Mouse (Mus musculus) bone marrow macrophage, adult 2 months (primary cell): Measurements from ENCODE around the gene Cgas. TPM values are rescaled to one million over a fixed set of nuclear protein-coding genes. Genes with fewer than 3 reads are reported as not detected.
A peak's percentile ranks its signal among the peaks of the same experiment; 100 is the strongest.

Source experiments
- H3K27ac ChIP-seq: 2 replicates; pipeline ENCODE4 v1.5.1; 2012; ENCODE audit warnings: low read depth, low read length; ENCODE audit not compliant: insufficient read depth
- H3K4me1 ChIP-seq: 2 replicates; pipeline ENCODE4 v1.6.1; 2012; ENCODE audit warnings: low read length; ENCODE audit not compliant: control insufficient read depth, insufficient read depth
- H3K4me3 ChIP-seq: 2 replicates; pipeline ENCODE4 v1.5.1; 2012; ENCODE audit warnings: mild to moderate bottlenecking, low read length, moderate library complexity; ENCODE audit not compliant: insufficient read depth
- CTCF ChIP-seq: IDR thresholded peaks from 2 replicates; pipeline ENCODE4 v1.5.1; 2012; ENCODE audit warnings: low read depth, mild to moderate bottlenecking, low read length, moderate library complexity
- POLR2A ChIP-seq: IDR thresholded peaks from 2 replicates; pipeline ENCODE4 v1.6.1; 2012; ENCODE audit warnings: mild to moderate bottlenecking, low read depth, low read length, borderline replicate concordance
- polyA plus RNA-seq: library from polyadenylated mRNA; stranded (reverse); fragments of >200 nt; gene quantifications from 2 replicates; pipeline ENCODE4 v1.2.4, GENCODE M21; 2012; ENCODE audit not compliant: missing spikeins, insufficient read depth, insufficient read length

Cgas gene
- polyA plus RNA-seq, 1 experiment, result 8.0 TPM

DNA sequence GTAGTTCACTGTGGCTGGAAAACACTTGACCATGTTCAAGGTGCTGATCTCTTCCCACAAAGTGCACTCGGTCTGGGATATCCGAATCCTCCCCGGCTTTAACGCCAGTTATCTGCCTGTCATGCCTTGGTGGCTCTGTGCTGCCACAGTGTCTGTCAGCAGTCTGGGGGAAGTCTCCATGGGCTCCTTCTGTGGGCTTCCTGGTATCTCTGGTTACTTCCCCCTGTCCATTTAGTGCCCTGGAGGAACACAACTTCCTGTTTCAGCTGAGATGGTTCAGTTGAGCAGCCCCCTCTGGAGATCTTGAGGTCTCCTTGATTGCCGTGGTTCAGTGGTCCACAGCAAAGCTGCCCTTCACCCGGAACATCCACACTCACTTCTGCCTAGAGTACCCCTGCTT lies 14.9 kb downstream of the Cgas start:
- H3K4me1 ChIP-seq, result peaks cover 12% of the 10 kb centered on the region
- H3K4me3 ChIP-seq, result no peak overlapping the region
- H3K27ac ChIP-seq, result peak overlapping the region; percentile 58
- TF ChIP-seq CTCF (no peak), POLR2A (no peak; the same call in 1 of the 2 replicates)

DNA sequence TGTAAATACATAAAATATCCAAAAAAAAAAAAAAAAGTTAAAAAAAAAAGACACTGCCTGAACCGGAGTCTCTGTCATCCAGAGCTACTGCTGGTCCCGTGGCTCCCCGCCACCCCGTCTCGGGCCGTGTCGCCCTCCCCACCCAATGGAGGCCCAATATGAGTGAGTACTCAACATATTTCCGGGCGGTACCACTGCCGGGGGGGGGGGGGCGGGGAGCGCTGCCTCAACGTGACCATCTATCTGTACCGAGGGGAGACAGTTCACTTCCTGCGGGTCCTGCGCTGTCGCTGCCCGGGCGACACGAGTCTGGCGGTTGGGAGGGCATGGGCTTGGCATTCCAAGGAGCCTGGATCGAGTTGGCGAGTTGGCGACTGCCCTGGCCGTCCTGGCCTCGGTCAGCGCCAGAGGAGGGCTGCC lies 15.7 kb downstream of the Cgas start:
- peaks cover 12% of the 10 kb centered on the region for H3K4me1 ChIP-seq
- H3K27ac ChIP-seq, result no peak overlapping the region
- TF ChIP-seq POLR2A, result no peak
- TF ChIP-seq CTCF, result no peak
- H3K4me3 ChIP-seq, result no peak overlapping the region

DNA sequence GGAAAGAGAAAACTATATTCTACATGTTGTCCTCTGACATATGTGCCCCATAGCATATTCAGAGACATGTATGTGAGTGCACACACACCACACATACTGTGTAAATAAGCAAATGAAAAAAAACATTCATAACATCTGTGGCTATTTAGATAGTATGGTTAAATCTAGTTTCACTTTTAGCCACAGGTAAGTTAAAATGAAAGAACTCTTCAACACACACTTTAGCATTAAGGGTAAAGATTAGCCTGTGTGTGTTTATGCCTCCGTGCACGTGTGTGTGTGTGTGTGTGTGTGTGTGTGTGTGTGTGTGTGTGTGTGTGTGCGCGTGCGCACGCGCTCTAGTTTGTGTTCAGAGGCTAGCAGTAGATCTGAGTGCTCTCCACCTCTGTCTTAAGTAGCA lies 41.4 kb downstream of the Cgas start:
- TF ChIP-seq CTCF, result no peak
- no peak for TF ChIP-seq POLR2A
- Histone ChIP-seq H3K4me3 (no peak overlapping the region), H3K27ac (no peak overlapping the region), H3K4me1 (no peaks in the 10 kb centered on the region)

DNA sequence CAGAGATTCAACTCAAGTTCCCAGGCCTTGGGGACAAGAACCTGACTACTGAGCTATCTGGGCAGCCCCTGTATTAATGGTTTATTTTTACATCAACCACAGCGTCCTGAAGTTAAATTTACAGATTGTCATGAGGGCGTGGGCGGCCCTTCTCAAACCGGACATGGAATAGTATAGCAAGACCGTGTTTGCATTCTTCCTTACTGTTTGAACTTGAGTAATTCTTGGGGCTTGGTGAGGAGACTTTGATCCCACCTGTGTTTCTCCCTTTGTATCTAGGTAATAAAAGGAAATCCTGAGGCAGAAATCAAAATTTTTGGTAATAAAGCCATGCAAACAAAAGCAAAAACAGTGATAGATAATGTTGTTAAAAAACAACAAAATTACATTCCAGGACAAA lies 42.5 kb downstream of the Cgas start:
- no peak overlapping the region for H3K4me3 ChIP-seq
- no peak for TF ChIP-seq POLR2A
- TF ChIP-seq CTCF, result no peak
- H3K27ac ChIP-seq, result no peak overlapping the region
- no peaks in the 10 kb centered on the region for H3K4me1 ChIP-seq

DNA sequence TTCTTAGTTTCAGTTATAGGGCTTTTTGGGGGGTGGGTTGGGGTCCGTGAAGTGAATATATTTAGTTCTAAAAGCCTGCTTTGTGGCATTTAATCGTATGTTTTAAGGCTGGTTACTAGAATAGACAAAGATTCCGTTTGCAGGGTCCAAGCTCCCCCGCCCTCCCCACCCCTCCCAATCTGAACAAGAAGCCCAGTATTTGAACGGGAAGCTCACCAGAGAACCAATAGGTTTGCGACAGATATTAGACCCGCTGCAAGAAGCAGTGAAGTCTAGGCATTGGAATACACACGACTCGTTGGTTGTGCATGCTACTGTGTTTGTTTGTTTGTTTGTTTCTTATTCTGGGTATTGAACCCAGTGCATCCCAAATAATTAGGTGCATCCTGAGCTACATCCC lies 46.5 kb downstream of the Cgas start:
- Histone ChIP-seq H3K4me3 (no peak overlapping the region), H3K4me1 (no peaks in the 10 kb centered on the region), H3K27ac (no peak overlapping the region)
- TF ChIP-seq CTCF, result no peak
- TF ChIP-seq POLR2A, result no peak

DNA sequence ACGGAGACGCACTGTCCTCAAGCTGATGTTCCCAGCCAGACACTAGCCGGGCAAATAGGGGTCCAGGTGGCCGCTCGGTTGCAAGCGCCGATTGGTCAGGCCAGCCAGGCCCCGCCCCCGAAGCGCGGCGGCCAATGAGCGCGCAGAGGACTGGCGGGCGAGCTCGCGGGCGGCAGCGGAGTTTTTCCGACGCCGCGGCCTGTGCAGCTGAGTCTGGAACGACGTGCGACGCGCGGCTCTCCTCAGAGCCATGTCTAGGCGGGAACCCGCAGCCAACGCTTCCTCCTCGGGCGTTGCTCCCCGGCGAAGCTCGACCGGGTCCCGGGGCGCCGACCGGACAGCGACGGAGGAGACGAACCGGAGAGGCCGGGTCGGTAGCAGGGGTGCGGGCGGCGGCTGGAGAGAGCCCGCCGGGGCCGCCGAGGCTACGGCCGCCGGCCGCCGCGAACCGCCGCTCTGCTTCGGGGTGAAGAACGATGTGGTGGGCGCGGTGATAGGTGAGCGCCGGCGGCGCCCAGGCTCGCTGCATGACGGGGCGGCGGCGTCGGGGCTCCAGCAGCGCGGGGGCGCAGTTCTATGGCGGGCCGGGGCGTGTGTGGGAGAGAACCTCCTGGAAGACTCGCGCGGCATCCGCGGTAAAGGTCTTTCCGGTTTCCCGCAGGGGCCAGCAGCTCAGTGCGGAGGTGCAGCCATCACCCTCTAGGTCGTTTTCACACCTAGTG lies 47.2 kb downstream of the Cgas start, which contains the start of gene Ddx43:
Gene Ddx43, plus strand, starts transcription at position 148 of the 722 bp plus-strand sequence.
- Histone ChIP-seq H3K27ac (no peak within 1 kb of the TSS), H3K4me1 (no peaks in the 10 kb centered on the region), H3K4me3 (peak within 1 kb of the TSS; percentile 34)
- no peak for TF ChIP-seq POLR2A
- TF ChIP-seq CTCF, result no peak

DNA sequence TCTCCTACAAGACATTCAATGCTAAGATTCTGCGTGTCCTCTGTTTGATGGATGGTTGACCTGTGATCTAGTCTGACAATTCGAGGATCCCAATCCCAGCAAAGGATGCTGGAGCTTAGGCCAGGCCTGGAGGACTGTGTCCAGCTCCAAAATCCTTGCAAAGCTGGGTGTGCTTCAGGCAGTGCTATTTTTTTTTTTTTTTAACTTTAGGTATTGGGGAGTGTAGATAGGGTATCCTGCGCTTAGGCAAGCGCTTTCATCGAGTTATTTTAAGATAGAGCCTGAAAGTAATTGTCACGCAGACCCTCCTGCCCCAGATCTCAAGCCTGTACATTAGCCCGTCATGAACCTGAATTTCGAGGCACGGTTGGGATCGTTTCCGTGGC lies 47.8 kb downstream of the Cgas start:
- no peak overlapping the region for H3K27ac ChIP-seq
- H3K4me1 ChIP-seq, result no peaks in the 10 kb centered on the region
- no peak for TF ChIP-seq POLR2A
- H3K4me3 ChIP-seq, result 0 out of 2 replicates have a peak overlapping the region, but pooled peaks have one; percentile 34

DNA sequence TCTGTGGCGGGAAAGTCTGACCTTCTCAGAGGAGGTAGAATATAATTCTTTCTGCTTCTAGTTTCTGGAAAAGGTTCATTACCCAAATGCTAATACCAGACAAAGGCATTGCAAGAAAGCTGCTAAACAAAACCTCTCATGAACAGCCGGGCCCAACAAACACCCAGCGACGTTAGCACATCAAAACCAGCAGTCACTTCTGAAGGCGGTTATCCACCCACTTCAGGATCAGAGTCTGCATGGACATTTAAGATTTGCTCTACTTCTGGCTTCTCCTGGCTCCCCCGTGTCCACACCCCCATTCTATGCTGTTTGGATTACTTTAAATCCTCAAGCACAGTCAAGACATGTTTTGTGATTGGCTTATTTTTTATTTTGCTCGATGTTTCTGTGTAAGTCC lies 48.4 kb downstream of the Cgas start:
- Histone ChIP-seq H3K27ac (no peak overlapping the region), H3K4me1 (no peaks in the 10 kb centered on the region), H3K4me3 (no peak overlapping the region)
- TF ChIP-seq POLR2A (no peak), CTCF (no peak)

DNA sequence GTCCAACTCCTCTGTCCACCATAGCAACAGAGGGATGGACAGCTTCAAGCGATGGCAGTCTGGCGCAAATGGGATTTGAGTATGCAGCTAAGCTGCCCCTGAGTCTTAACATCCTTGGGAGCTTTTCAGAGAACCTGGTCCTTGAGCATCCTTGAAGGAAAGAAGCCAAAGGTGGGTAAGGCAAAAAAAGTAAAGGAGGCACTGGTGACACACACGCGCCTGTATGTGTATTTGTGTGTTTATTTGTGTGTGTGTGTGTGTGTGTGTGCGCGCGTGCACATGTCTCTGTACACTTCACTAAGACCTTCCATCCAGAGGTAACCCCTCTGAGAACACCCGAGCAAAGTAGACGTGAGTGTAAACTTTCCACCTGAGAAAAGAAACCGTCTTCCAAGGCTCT lies 49.3 kb downstream of the Cgas start:
- H3K4me3 ChIP-seq, result no peak overlapping the region
- TF ChIP-seq POLR2A (no peak), CTCF (no peak)
- H3K27ac ChIP-seq, result no peak overlapping the region
- no peaks in the 10 kb centered on the region for H3K4me1 ChIP-seq

DNA sequence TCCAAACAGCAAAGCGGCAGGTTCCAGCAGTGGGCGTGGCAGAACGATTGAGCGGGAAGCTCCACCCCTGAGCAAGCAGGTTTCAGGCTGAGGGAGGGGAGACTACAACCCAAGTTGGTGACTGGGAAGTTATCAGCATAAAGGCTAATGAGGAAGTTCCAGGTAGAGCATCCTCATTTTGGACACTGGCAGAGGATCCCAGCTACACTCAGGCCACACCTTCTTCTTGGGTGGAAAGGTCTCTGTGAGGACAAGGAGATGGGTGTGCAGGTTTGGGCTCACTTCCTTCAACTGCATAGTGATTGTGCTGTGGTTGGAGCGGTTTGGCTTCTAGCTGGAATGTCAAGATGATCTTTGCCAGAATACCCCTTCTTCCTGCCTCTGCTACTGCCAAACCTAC lies 53.1 kb downstream of the Cgas start:
- TF ChIP-seq CTCF, result no peak
- no peak for TF ChIP-seq POLR2A
- H3K4me3 ChIP-seq, result no peak overlapping the region
- H3K4me1 ChIP-seq, result no peaks in the 10 kb centered on the region
- H3K27ac ChIP-seq, result no peak overlapping the region
